Mouse (Mus musculus): ENCODE results near the gene Zfp646. TPM values are rescaled to one million over a fixed set of nuclear protein-coding genes. Genes with fewer than 3 reads are reported as not detected.
"Not testable (repeated sequence)": the region's sequence is repeated elsewhere in the genome, so short reads cannot be mapped to it uniquely, and the experiment has no call there.

Zfp646 gene
- total RNA-seq, 2 experiments from 2014 or later: 24.3 to 25.2 TPM

DNA sequence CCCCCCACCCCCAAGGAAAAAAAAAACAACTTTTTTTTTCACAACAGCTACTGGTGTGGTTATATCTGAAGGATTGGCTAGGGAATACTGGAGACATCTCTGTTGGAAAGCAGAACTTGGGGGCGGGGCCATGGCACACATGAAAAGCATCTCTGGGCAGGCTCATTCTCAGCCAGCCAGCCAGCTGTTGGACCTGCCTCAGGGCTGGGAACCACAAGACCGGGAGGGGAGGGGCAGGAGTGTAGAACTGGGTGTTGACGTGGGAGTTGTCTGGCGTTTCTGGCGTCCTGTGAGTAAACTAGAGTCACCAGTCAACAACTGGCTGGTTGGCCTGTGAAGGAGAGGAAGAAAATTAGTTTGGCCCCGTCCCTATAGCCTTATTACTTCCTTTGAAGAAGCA is 9.9 kb downstream of the Zfp646 start:
- DNase-seq: peak; percentile 73

GRCm38 (mm10) chr7:127886551-127886950 is 10.5 kb downstream of the Zfp646 start:
- no peak for DNase-seq

DNA sequence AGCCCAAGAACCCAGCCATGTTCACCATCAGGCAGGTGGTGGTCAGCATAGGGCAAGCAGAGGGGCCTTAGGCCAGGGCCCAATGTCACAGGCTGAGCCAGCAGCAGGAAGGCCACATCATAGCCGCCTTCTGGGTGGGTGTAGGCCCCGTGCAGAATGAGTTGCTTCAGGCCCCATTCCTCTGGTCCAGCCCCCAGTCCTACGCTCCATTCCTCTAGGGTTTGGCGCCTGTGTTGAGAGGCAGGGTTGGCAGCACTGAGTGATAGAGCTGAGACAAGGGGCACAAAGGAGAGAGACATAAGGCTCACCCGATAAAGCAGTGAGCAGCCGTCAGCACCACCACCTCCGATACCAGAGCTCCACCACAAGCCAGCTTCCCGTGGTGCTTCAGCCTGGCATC is 11.2 kb downstream of the Zfp646 start:
- no peak for DNase-seq

GRCm38 (mm10) chr7:127887781-127888180 is 11.8 kb downstream of the Zfp646 start:
- no peak for DNase-seq

- DNase-seq: no peak
These were observed 12.8 kb downstream of the Zfp646 start for GRCm38 (mm10) chr7:127888821-127889220.

GRCm38 (mm10) chr7:127890798-127891197 is 14.8 kb downstream of the Zfp646 start, which contains the start of gene Prss53:
TSS of gene Prss53 (minus strand) at chr7:127890970.
- DNase-seq: no peak

GRCm38 (mm10) chr7:127894480-127894879 is 18.5 kb downstream of the Zfp646 start:
- DNase-seq: no peak

DNA sequence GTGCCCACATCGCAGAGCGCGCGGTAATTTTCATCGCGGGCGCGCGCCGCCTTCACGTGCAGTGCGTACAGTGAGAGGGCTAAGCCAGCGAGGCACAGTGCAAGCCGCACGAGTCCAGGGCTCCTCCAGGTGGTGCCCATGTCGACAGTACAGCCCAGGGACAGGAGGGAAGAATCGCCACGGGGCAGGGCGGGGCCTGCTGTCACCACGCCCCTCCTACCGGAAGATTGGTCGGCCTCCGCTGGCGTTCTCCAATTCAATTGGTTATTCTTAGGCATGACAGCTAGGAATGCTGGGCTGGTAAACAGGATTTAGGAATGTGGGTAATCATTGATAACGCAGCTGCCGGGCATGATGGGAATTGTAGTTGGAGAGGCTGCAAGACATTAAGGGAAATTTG is 19.4 kb downstream of the Zfp646 start, which contains the start of the genes Gm21974 and Vkorc1:
TSS of gene Gm21974 (minus strand) at position 13 of the 400 bp plus-strand sequence.
TSS of gene Vkorc1 (minus strand) at position 176 of the 400 bp plus-strand sequence.
- peak; percentile 95 for DNase-seq

GRCm38 (mm10) chr7:127895891-127896290 is 19.9 kb downstream of the Zfp646 start:
- not testable (repeated sequence) for DNase-seq

DNA sequence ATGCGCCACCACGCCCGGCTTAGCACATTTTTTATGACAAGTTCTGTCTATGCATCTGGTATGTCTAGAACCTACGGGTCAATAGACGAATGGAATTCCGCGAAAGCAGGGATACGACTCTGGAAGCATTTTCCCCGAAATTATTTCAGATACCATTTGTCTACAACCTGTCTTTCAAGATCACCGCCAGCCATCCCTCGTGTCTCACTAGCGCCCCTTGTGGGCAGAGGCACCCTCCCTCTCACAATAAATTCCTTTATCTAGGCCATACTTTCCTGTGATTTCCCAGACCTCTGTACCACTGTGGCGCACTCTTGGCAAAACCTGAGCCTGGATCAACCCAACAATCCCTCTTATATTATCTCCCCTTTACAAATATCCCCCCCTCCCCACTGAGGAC is 20.4 kb downstream of the Zfp646 start:
- peak; percentile 76 for DNase-seq

DNA sequence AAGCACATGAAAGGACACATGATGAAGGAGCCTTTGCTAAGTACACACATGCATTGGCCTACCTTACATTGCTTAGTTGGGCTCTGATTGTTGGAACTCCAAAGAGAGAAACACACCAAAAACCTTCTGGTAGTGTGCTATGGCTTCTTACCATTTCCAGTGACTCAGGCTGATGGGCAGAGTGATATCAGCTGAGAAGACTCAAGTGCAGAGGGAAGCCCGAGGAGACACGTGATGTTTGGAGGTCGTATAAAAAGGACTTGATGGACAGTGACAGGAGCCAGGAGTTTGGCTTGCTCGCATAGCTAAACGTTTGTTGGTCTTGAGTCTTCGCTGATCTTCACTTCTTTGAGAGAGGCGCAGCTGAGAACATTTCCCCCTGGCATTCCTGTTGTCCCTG is 21.5 kb downstream of the Zfp646 start:
- no peak for DNase-seq

GRCm38 (mm10) chr7:127898179-127898956 is 22.3 kb downstream of the Zfp646 start:
- DNase-seq: no peak

DNA sequence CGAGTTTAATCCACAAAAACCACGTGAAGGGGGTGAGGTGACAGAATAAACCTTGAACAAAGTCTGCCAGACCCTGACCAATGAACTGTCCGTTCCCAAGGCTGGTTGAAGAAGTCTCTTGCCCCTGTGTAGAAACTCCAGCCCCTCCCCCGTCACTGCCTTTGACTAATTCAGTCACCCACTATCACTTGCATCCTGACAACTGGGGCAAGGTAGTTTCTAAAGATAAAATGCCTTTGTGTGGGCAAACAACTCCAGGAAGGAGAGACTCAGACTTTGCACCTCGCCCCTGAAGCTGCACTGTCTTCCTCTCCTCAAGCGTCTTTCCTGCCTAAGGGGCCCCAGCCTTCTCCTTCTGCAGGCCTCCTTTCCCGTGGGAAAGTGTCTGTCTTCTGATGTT is 24.0 kb downstream of the Zfp646 start:
- no peak for DNase-seq

DNA sequence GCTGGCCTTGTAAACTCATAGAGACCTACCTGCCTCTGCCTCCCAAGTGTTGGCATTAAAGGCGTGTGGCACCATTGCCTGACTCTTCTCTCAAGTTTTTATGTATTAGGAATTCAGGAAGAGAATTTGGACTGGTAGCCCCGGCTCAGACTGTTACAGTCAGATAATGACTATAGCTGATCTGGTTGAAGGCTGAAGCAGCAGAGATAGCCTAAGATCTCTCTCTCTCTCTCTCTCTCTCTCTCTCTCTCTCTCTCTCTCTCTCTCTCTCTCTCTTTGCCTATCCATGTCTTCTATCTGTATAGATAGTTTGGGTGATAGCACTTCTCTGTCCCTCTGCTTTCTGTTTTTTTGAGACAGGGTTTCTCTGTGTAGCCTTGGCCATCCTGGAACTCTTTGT is 25.8 kb downstream of the Zfp646 start:
- DNase-seq: no peak

GRCm38 (mm10) chr7:127903971-127904796 is 28.2 kb downstream of the Zfp646 start, which contains the start of gene Bckdk:
TSS of gene Bckdk (plus strand) at chr7:127904082.
- peak; percentile 83 for DNase-seq

- no peak for DNase-seq
These were observed 31.9 kb downstream of the Zfp646 start for GRCm38 (mm10) chr7:127907939-127908338.

DNA sequence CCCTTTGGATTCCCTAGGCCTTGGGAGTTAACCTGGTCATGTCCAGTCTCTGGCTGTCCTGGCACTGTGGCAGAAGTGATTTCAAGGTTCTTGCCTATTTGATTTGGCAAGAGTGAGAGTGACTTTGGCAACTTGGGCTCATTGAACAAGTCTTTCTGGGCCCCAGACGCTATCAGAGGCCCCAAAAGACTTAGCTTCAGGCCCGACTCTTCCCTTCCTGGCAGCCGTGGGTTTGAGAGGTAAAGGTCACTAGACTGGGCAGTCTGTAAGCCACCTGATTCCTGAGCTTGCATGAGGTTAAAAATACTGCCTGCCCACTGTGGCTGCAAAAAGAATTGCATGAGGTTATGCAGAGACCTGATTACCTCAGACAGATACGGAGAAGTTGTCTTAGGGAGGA is 32.6 kb downstream of the Zfp646 start:
- DNase-seq: no peak

GRCm38 (mm10) chr7:127912190-127912871 is 36.3 kb downstream of the Zfp646 start, which contains the start of gene Kat8:
TSS of gene Kat8 (plus strand) at chr7:127912516.
- peak; percentile 88 for DNase-seq

- no peak for DNase-seq
These were observed 36.9 kb downstream of the Zfp646 start for GRCm38 (mm10) chr7:127912938-127913337.

DNA sequence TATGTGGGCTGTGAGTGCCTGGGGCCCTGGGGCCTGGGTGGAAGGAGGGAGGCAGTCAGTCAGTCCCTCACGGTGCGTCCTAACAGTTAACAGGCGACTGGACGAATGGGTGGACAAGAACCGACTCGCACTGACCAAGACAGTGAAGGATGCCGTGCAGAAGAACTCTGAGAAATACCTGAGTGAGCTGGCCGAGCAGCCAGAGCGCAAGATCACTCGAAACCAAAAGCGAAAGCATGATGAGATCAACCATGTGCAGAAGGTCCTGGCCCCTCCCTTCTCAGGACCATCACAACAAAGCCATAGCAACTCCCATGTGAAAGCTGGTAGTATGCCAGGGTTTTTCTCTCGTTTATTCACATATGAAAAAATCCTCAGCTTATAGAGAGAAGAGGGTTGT is 39.3 kb downstream of the Zfp646 start:
- DNase-seq: no peak

GRCm38 (mm10) chr7:127918203-127918602 is 42.2 kb downstream of the Zfp646 start:
- peak; percentile 51 for DNase-seq

GRCm38 (mm10) chr7:127919290-127919689 is 43.3 kb downstream of the Zfp646 start:
- DNase-seq: no peak

- DNase-seq: no peak
These were observed 45.5 kb downstream of the Zfp646 start for GRCm38 (mm10) chr7:127921516-127921915.

Measured in heart, postnatal 4 days (tissue).